Mouse (Mus musculus) testis, postnatal 14 days (tissue): Measurements from ENCODE around the gene H2afv.

Experiments
- DNase-seq: peaks from one replicate; pipeline ENCODE4 v3.0.0; 2021; ENCODE audit warnings: low spot score

Gene H2afv

GRCm38 (mm10) chr11:6444077-6444853, at the start of gene H2afv:
Gene H2afv, minus strand, starts transcription at chr11:6444443.
- DNase-seq, result peak; percentile 100

GRCm38 (mm10) chr11:6489691-6490503, 45.7 kb upstream of the H2afv start:
- DNase-seq, result no peak

DNA sequence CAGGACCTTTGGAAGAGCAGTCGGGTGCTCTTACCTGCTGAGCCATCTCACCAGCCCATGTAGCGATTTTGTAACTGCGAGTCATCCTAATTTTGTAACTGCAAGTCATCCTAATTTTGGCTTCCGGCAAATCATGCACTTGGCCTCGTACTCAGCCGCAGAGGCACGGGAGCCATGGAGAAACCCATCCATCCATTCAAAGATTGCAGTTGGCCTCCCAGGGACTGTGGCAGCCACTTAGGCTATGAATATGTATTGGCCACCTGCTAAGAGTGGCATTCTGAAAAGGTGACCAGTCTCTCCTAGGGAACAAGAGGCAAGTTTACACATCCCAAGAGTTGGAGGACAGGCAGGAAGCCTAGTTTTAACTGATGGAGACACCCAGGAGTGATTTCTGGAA, 45.0 kb upstream of the H2afv start:
- DNase-seq, result no peak

- no peak for DNase-seq
Observed at GRCm38 (mm10) chr11:6488041-6488684, 43.9 kb upstream of the H2afv start.

- no peak for DNase-seq
Observed at GRCm38 (mm10) chr11:6487496-6487895, 43.3 kb upstream of the H2afv start.

DNA sequence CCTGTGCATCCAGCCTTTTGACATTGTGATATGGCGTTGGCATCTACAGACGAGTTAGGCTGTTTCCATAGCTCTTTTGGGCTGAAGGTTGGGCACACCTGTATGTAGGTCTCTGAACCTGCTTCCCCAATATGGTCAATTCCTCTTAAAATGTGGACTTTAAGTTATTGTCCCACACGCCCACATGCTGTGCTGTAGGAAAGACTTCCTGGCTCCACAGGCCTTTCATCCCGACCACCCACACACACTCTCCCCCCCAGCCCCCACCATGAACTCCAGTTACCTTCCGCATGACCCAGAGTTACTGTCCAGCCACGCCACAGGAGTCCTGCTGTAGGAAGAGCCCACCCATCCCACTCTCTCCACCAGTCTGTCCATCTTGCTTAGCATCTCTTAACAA, 42.7 kb upstream of the H2afv start:
- no peak for DNase-seq

DNA sequence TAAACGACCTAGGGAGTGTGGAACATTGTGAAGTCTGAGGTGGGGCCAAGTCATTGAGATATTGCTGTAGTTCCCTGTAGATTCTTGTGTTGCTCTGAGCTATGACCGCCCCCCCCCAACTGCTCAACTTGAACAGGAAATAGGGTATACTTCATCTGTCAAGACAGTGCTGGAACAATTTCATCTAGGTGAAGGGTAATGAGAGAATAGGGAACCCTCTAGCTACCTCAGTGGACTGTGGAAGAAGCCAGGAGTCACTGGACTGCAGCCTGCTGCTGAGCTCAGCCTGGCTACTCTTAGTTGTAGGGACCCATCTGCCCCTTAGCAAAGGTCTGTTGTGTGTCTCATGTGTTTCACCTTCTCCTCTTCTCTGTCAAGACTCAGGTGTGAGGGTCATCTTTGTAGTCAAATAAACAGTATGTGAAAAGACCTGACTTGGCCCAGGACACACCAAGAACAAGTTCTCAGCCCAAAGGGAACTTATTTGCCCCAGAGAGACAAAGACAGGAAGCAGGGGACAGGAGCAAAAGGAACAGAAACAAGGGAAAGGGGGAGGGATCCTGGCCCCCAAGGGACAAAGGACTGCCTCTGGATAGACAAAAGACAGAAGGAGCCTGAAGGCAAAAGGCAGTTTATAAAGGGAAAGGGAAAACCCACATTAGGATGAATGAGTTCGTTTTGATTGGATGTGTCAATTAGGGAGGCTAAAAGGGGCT, 40.2 kb upstream of the H2afv start:
- no peak for DNase-seq

DNA sequence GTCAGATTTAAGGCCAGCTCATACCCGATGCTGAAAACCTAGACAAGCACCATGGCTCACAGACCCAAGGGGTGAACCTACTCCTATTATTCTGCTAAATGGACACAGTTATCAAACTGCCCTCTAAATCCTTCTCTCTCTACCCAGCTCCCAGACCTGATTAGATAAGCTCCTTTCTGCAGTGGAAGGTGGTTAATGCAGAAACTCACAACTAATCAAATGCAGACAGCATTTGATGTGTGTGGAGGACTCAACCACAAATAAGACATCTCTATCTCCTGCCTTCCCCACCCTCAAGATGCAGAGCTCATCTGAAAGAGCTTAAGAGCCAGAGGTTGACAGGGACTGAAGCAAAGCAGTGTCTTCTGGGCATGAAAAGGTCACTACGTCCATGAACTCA, 38.9 kb upstream of the H2afv start:
- no peak for DNase-seq

- peak; percentile 35 for DNase-seq
Observed at GRCm38 (mm10) chr11:6481669-6482185, 37.5 kb upstream of the H2afv start.

GRCm38 (mm10) chr11:6480681-6481405, 36.6 kb upstream of the H2afv start:
- no peak for DNase-seq

GRCm38 (mm10) chr11:6480191-6480590, 35.9 kb upstream of the H2afv start:
- no peak for DNase-seq

DNA sequence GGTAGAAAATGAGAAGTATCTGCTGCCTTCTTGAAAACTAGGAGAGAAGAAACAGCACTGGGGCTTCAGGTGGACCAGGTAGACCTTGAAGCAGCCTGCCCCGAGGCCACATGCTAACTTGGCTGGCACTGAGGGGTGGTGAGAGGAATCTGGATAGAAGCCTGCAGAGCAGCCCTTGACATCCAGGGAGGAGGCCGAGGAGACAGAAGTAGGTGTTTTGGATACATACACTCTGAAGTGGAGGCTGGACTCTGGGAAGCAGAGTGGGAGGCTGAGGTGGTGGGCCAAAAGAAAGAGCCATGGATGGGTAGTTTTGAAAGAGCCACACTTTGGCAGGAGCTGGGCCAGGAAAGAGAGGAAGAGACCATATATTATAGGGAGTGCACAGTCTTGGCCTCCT, 35.0 kb upstream of the H2afv start:
- DNase-seq, result no peak

- DNase-seq, result no peak
Observed at GRCm38 (mm10) chr11:6477350-6477749, 33.1 kb upstream of the H2afv start.

DNA sequence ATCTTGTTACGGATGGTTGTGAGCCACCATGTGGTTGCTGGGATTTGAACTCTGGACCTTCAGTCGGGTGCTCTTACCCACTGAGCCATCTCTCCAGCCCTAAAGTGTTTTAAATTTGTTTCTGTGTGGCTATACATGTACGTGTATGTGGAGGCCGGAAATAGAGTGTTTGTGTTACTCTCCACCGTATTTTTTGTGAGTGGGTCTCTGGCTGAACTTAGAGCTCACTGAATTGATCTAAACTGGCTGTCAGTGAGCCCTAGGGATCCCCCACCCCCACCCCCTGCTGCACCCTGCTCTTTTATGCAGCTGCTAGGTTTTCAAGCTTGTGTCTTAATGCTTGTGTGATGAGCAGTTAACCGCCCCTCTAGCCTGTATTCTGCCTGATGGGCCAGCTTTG, 32.6 kb upstream of the H2afv start:
- no peak for DNase-seq

GRCm38 (mm10) chr11:6475867-6476484, 31.7 kb upstream of the H2afv start, which contains the start of gene Purb:
Gene Purb, minus strand, starts transcription at chr11:6475917.
- peak; percentile 90 for DNase-seq

- DNase-seq, result peak; percentile 71
Observed at GRCm38 (mm10) chr11:6474874-6475731, 30.9 kb upstream of the H2afv start.

DNA sequence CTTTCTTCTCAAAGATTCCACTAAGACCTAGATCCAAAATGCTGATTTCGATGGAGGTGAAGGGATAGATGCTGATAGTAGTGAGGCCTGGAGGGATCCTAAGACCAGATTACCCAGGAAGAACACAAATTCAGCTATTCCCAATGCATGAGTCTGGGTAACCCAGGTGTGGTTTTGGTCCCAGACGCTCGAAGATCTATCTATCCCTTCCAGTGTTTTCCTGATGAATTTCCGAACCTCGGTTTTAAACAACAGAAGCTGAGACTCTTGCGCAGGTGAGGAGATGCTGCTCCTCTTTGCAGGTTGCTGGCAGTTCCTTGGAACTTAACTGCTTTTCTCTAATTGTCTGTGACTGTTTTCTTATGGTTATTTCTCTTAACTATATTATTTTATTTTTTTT, 30.1 kb upstream of the H2afv start:
- no peak for DNase-seq

DNA sequence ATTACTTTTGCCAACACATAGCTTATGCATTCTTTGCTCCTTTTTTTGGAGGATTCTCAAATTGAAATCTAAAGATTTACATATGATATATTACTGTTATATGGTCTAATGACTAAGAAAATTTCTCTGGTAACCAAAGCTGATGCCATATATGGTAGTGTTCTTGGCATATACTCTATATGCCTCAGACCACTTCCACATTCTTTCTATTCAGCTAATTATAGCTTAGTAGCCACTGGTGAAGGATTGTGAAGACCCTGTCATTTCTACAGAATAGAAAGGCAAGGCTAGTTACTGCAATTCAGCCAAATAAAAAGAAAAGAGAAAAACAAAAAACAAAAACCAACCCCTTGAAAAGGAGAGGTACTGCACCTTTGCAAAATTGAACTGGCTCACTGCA, 27.8 kb upstream of the H2afv start:
- no peak for DNase-seq

- no peak for DNase-seq
Observed at GRCm38 (mm10) chr11:6471493-6471892, 27.2 kb upstream of the H2afv start.

GRCm38 (mm10) chr11:6471054-6471453, 26.8 kb upstream of the H2afv start:
- no peak for DNase-seq
